Mouse (Mus musculus): ENCODE data around the gene Hbp1. TPM values are rescaled to one million over a fixed set of nuclear protein-coding genes. Genes with fewer than 3 reads are reported as not detected.

Gene Hbp1
- polyA plus RNA-seq, 1 experiment: 43.5 TPM

DNA sequence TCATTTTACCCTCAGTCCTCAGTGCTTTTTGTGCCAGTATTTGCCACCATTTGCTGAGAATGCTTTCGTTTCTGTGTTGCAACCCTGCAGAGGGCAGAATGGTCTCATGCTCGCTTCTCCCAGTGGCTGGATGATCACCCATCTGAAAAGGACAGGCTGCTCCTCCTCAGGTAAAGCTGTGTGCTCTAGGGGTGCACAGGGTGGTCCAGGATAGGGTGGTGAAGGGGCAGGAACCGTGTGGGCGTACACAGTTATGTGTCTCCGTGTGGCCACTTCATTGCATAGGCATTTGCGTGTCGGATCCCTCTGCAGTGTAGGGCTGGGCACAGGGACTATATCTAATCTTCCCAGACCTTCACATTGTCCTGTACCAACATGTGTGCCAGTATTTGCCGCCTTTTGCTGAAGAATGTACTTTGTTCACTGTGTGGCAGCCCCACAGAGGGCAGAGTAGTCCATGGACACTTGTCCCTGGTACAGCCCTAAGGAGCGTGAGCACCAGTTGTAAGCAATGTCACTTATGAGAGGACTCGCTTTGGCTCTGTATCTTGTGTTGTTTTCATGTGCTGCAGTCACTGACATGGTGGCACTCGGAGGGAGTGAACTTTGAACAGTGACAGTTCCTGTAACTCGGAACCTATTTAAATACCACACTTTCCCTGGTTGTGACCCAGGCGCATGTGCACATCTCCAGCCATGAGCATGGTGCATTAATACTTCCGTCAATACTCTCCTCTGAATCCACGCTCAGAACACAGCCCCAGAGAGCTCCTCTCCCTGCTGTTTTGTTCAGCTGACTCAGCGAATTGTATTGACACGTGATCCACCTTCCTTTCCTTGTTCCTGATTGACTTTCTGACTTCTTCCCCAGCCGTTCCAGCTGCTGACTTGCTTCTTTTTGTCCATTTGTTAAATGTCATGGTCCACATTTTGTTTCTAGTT is 29.6 kb downstream of the Hbp1 start:
- no peak overlapping the region for H3K4me3 ChIP-seq (replicated peaks; ENCODE audit: insufficient read depth, low read depth, low read length)
- WGBS: 83% methylated on average over 18 of the region's 18 CpGs
- no peak overlapping the region for H3K27ac ChIP-seq (ENCODE audit: insufficient read depth, low read length)
- H3K4me1 ChIP-seq (ENCODE audit: control insufficient read depth, insufficient read depth, low read length): peaks cover 24% of the 10 kb centered on the region
- no peaks in the 10 kb centered on the region for H3K27me3 ChIP-seq (ENCODE audit: control insufficient read depth, insufficient read depth, low read length)
- no peak for TF ChIP-seq CTCF (IDR thresholded peaks at IDR 0.05; ENCODE audit: borderline replicate concordance, insufficient read depth, low read depth, low read length)
- TF ChIP-seq POLR2A (IDR thresholded peaks at IDR 0.05; ENCODE audit: borderline replicate concordance, insufficient read depth, low read length): no peak
- DNase-seq: no peak

DNA sequence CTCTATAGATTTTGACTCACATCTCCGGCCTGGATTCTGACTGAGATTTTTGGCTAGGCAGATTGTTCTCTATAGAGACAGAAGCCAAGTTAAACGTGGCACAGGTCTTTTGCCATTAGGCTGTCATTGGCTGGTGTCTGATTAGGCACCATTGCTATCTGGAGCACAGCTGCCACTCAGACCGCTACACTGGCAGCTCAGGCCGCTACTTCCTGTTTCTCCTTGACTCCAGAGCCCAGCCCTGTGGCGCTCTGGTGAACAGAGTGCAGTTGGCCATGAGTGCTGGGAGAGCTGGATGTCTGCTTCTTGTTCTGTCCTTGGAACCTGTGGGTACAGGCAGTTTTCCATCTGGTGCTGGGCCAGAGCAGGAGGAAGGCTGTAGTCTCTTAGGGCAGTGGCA is 33.1 kb downstream of the Hbp1 start:
- TF ChIP-seq POLR2A (IDR thresholded peaks at IDR 0.05; ENCODE audit: borderline replicate concordance, insufficient read depth, low read length) (no peak), CTCF (IDR thresholded peaks at IDR 0.05; ENCODE audit: borderline replicate concordance, insufficient read depth, low read depth, low read length) (no peak)
- peak; percentile 87 to 88 for DNase-seq
- Histone ChIP-seq H3K4me1 (ENCODE audit: control insufficient read depth, insufficient read depth, low read length) (peaks cover 28% of the 10 kb centered on the region), H3K27me3 (ENCODE audit: control insufficient read depth, insufficient read depth, low read length) (no peaks in the 10 kb centered on the region), H3K27ac (ENCODE audit: insufficient read depth, low read length) (peak overlapping the region; percentile 84), H3K4me3 (replicated peaks; ENCODE audit: insufficient read depth, low read depth, low read length) (no peak overlapping the region)
- 5% methylated on average over 5 of the region's 5 CpGs for whole genome bisulfite sequencing

DNA sequence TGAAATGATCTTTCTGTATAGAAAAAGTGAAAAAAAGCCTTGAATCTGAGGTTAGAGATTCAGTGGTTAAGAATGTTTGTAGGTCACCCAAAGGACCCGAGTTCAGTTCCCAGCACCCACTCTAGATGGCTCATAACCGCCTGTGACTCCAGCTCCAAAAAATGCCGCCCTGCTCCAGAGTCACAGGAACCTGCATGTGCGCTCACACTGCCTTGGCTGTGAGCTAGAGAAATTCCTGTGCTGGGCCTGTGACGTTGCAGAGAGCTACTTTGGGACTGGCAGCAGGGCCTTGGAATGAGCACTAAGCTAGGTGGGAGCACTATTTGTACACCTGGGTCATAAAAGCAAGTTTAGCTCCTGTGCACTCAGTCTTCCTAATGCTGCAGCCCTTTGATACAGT is 33.6 kb downstream of the Hbp1 start:
- H3K27ac ChIP-seq (ENCODE audit: insufficient read depth, low read length): peak overlapping the region; percentile 84
- H3K4me3 ChIP-seq (replicated peaks; ENCODE audit: insufficient read depth, low read depth, low read length): no peak overlapping the region
- TF ChIP-seq CTCF (IDR thresholded peaks at IDR 0.05; ENCODE audit: borderline replicate concordance, insufficient read depth, low read depth, low read length): no peak
- no peak for TF ChIP-seq POLR2A (IDR thresholded peaks at IDR 0.05; ENCODE audit: borderline replicate concordance, insufficient read depth, low read length)
- H3K27me3 ChIP-seq (ENCODE audit: control insufficient read depth, insufficient read depth, low read length): no peaks in the 10 kb centered on the region
- WGBS: 76% methylated on average over 5 of the region's 5 CpGs
- no peak for DNase-seq
- H3K4me1 ChIP-seq (ENCODE audit: control insufficient read depth, insufficient read depth, low read length): peaks cover 30% of the 10 kb centered on the region

DNA sequence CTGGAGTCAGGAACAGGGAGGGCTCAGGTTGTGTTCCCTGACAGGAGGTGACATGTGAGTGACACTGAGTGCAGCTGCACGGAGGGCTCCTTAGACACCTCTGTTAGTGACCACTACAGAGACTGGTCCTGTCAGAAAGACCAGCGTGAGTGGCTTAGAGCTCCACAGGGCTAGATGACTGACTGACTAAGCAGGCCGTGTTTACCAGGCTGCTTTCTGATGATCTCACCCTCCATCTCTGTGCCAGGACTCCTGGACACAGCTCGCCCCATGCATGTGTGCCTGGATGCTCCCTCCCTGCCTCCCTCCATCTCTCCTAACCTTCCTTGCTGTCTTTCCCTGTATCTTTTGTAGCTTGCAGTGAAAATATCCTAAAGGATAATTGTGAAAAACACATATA is 36.7 kb downstream of the Hbp1 start:
- no peaks in the 10 kb centered on the region for H3K27me3 ChIP-seq (ENCODE audit: control insufficient read depth, insufficient read depth, low read length)
- H3K4me1 ChIP-seq (ENCODE audit: control insufficient read depth, insufficient read depth, low read length): peaks cover 31% of the 10 kb centered on the region
- H3K4me3 ChIP-seq (replicated peaks; ENCODE audit: insufficient read depth, low read depth, low read length): no peak overlapping the region
- TF ChIP-seq CTCF (IDR thresholded peaks at IDR 0.05; ENCODE audit: borderline replicate concordance, insufficient read depth, low read depth, low read length) (no peak), POLR2A (IDR thresholded peaks at IDR 0.05; ENCODE audit: borderline replicate concordance, insufficient read depth, low read length) (peak; percentile 61; the same call in 1 of the 2 replicates)
- 3% methylated on average over 4 of the region's 4 CpGs for WGBS
- DNase-seq: peak; percentile 87 to 96
- peak overlapping the region; percentile 99 for H3K27ac ChIP-seq (ENCODE audit: insufficient read depth, low read length)

DNA sequence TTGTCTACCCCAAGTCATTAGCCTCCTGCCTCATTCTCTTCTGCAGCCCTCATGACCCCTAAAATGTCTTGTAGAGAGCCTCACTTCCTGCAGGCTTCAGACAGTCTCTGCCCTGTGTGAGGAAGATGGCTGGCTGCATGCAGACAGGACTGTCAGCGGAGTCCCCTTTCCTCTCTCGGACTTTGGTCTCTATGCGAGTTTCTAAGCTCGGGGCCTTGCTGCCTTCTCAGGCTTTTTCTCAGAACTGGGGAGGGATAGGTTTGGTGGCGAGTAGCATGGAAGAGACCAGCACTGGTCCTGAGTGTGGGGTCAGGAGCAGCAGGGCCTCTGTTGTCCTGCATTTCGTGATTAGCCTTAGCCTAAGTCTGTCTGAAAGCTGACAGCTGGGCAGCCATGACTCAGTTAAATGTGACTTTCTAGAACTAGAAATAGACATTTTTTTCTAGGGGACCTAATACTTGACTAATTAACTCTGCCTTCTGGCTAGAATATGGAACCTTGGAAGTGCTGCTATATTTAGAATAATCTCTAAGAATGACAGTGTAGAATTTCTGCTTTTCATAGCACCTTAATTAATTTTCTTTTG is 37.3 kb downstream of the Hbp1 start:
- TF ChIP-seq CTCF (IDR thresholded peaks at IDR 0.05; ENCODE audit: borderline replicate concordance, insufficient read depth, low read depth, low read length): no peak
- TF ChIP-seq POLR2A (IDR thresholded peaks at IDR 0.05; ENCODE audit: borderline replicate concordance, insufficient read depth, low read length): no peak
- DNase-seq: peak; percentile 42 to 48
- Histone ChIP-seq H3K4me1 (ENCODE audit: control insufficient read depth, insufficient read depth, low read length) (peaks cover 28% of the 10 kb centered on the region), H3K4me3 (replicated peaks; ENCODE audit: insufficient read depth, low read depth, low read length) (no peak overlapping the region), H3K27ac (ENCODE audit: insufficient read depth, low read length) (peak overlapping the region; percentile 99), H3K27me3 (ENCODE audit: control insufficient read depth, insufficient read depth, low read length) (no peaks in the 10 kb centered on the region)
- WGBS: 83% methylated on average over 6 of the region's 6 CpGs

DNA sequence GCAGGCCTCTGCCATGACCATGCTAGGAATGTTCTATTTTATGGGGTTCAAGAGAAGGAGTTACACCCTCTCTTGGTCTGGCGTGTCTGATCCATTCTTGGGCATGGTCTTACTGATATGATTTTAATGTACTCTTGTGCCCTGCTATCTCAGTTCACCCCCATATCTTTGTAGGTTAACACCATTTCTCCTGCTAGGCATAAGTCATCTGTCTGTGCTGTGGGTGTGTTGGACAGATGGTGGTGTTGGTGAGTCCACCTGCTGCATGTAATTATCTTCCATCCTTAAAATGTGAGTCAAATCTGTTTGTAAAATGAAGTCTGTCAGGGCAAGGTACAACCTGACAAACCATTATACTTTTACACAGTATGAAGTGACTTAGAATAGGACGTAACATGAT is 42.9 kb downstream of the Hbp1 start:
- H3K27me3 ChIP-seq (ENCODE audit: control insufficient read depth, insufficient read depth, low read length): no peaks in the 10 kb centered on the region
- 83% methylated on average over 2 of the region's 2 CpGs for WGBS
- DNase-seq: peak in 1 of 2 experiments; percentile 60
- H3K4me1 ChIP-seq (ENCODE audit: control insufficient read depth, insufficient read depth, low read length): peaks cover 29% of the 10 kb centered on the region
- H3K4me3 ChIP-seq (replicated peaks; ENCODE audit: insufficient read depth, low read depth, low read length): no peak overlapping the region
- no peak overlapping the region; the same call in 1 of the 2 replicates for H3K27ac ChIP-seq (ENCODE audit: insufficient read depth, low read length)
- no peak for TF ChIP-seq CTCF (IDR thresholded peaks at IDR 0.05; ENCODE audit: borderline replicate concordance, insufficient read depth, low read depth, low read length)
- no peak for TF ChIP-seq POLR2A (IDR thresholded peaks at IDR 0.05; ENCODE audit: borderline replicate concordance, insufficient read depth, low read length)

DNA sequence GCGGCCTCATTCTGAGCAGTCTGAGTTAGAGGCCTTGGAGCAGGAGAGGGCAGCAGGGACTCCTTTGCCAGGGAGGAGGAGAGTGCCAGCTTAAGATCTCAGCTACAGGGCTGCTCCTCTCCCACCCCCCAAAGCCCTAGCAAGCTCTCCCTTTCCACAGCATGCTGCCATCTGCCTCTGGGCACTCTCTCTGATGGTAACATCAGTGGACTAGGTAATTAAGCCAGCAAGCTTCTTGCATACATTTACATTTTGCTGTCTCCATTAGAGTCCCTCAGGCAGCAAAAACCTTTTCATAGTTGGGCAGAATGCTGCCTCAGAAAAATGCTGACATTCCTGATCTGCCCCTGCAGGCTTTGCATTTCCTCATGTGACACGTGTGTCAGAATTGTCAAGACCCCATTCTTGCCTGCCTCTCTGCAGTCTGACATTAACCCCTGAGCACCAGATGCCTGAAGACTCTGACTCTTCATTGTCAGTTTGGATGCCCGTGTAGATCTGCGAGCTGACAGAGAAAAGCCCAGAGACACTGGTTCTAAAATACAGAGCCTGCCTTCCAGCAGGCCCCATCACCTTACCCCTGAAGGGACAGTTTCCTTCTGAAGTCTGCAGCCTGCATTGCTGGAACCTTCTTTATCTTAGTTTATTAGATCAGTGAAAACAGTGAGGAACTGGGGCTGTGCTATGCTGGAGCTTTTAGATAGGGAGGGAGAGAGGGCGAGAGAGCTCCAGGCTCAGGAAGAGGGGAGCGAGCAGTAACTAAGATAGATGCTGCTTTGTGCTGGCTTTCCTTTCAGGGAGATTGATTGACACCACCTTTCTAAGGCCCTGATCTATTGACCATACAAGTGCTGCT is 44.4 kb downstream of the Hbp1 start:
- no peak for TF ChIP-seq POLR2A (IDR thresholded peaks at IDR 0.05; ENCODE audit: borderline replicate concordance, insufficient read depth, low read length)
- no peak for TF ChIP-seq CTCF (IDR thresholded peaks at IDR 0.05; ENCODE audit: borderline replicate concordance, insufficient read depth, low read depth, low read length)
- 44% methylated on average over 6 of the region's 6 CpGs for WGBS
- Histone ChIP-seq H3K27ac (ENCODE audit: insufficient read depth, low read length) (peak overlapping the region; percentile 48), H3K4me1 (ENCODE audit: control insufficient read depth, insufficient read depth, low read length) (peaks cover 26% of the 10 kb centered on the region), H3K27me3 (ENCODE audit: control insufficient read depth, insufficient read depth, low read length) (no peaks in the 10 kb centered on the region), H3K4me3 (replicated peaks; ENCODE audit: insufficient read depth, low read depth, low read length) (no peak overlapping the region)
- peak; percentile 62 to 68 for DNase-seq
